Mouse (Mus musculus): ENCODE results near the gene Pdlim1. TPM values are rescaled to one million over a fixed set of nuclear protein-coding genes. Genes with fewer than 3 reads are reported as not detected.

Gene Pdlim1
- polyA plus RNA-seq, 1 experiment = 29.5 TPM

DNA sequence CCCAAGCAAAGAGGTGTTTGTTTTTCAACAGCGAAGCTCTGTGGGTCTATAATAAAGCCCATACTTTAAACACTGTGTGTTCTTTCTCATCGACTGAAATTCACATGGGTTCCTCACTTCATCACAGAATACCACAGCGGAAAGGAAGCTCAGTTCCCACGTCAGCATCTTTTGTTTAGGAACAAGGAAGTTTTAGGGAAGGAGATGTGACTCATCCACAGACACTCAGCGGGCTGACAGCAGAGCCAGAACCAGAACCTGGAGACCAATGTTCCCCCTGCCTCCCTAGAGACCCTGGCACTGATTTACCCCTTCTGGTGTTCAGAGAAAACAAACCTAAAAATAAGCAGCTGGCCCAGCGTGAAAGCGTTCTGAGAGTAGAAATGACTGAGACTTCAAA lies 33.8 kb upstream of the Pdlim1 start:
- no peak for TF ChIP-seq CTCF (IDR thresholded peaks at IDR 0.05; ENCODE audit: extremely low read depth, insufficient read depth, low read length)
- TF ChIP-seq POLR2A (IDR thresholded peaks at IDR 0.05; ENCODE audit: extremely low read depth, insufficient read depth, low read length) = no peak
- peaks cover 7% of the 10 kb centered on the region for H3K4me1 ChIP-seq (ENCODE audit: control insufficient read depth, insufficient read depth, low read length)
- no peak overlapping the region for H3K4me3 ChIP-seq (ENCODE audit: insufficient read depth, low read length)
- H3K27ac ChIP-seq (ENCODE audit: insufficient read depth, low read length) = peak overlapping the region; percentile 22; the same call in 1 of the 2 replicates

DNA sequence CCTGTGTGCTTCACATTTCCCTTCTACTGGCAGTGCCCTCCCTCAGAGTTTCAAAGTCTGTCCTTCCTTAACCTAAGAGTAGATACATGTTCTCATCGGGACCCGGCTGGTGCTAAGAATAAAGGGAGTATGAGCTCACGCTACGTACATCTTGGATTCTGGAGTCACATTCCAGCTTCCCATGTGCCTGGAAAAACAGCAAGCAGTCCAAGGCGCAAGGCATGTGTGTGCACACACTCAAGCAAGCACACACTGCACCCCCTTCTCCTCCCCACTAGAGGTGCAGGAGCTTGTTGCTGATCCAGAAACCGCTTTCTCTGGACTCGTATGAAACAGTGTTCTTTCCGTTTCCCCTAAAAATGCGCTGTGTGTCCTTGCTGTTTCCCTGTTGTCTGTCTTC lies 31.3 kb upstream of the Pdlim1 start:
- Histone ChIP-seq H3K4me1 (ENCODE audit: control insufficient read depth, insufficient read depth, low read length) (peaks cover 10% of the 10 kb centered on the region), H3K27ac (ENCODE audit: insufficient read depth, low read length) (no peak overlapping the region), H3K4me3 (ENCODE audit: insufficient read depth, low read length) (no peak overlapping the region)
- TF ChIP-seq CTCF (IDR thresholded peaks at IDR 0.05; ENCODE audit: extremely low read depth, insufficient read depth, low read length) = peak; percentile 20
- no peak for TF ChIP-seq POLR2A (IDR thresholded peaks at IDR 0.05; ENCODE audit: extremely low read depth, insufficient read depth, low read length)

DNA sequence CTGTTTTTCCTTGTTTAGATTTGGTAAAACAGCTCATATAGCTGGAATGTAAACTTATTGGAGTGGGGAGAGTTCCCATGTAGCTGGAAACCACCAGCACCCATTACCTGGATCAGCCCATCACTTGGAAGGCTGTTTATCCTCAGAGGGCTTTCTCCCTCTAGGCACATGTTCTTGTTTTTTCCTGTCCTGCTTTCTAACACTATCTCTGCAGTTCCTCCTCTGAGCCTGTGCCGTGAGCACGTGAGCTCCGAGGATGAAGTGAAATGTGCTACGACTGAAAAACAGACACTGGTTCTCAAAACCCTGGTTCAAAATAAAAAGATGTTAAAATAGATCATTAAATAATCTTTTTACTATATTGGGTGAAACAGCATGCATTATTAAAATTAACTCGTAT lies 30.8 kb upstream of the Pdlim1 start:
- Histone ChIP-seq H3K4me1 (ENCODE audit: control insufficient read depth, insufficient read depth, low read length) (peaks cover 13% of the 10 kb centered on the region), H3K27ac (ENCODE audit: insufficient read depth, low read length) (no peak overlapping the region), H3K4me3 (ENCODE audit: insufficient read depth, low read length) (no peak overlapping the region)
- TF ChIP-seq CTCF (IDR thresholded peaks at IDR 0.05; ENCODE audit: extremely low read depth, insufficient read depth, low read length) = no peak
- TF ChIP-seq POLR2A (IDR thresholded peaks at IDR 0.05; ENCODE audit: extremely low read depth, insufficient read depth, low read length) = no peak

DNA sequence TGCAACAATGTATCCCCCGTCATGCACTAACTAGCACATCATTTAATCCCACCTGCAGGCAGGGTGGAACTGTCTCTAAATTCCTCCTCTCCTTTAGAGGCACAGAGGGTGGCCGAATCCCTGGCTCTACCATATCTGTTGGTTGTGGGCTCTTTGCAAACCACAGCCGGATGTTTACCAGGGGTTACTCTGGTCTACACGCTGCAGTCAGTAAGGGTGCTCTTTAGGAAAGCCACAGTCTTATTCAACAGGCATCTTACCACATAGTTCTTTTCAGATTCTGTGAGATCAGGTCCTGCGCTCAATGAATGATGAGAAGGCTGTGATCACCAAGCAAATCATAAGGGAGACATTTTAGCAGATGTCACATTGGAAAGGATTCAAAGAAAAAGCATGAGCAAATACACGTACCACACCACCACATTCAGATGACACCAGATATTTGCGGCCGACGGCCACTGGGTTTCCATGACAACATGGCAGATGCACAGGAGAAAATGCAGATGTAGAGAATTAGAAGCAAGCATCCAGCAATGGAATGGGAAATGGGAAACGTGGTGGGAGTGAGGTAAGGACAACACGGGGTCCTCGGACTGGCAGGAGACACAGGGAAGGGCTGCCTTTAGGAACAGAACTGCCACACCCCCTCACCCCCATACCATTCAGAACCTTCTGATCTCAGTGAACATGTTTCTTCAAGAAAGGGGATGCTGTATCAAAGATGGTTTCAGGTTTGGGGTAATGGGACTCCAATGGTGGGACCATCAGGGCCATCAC lies 28.5 kb upstream of the Pdlim1 start:
- H3K4me3 ChIP-seq (ENCODE audit: insufficient read depth, low read length) = no peak overlapping the region
- H3K27ac ChIP-seq (ENCODE audit: insufficient read depth, low read length) = peak overlapping the region; percentile 36
- TF ChIP-seq CTCF (IDR thresholded peaks at IDR 0.05; ENCODE audit: extremely low read depth, insufficient read depth, low read length) = no peak
- no peak for TF ChIP-seq POLR2A (IDR thresholded peaks at IDR 0.05; ENCODE audit: extremely low read depth, insufficient read depth, low read length)
- H3K4me1 ChIP-seq (ENCODE audit: control insufficient read depth, insufficient read depth, low read length) = peaks cover 12% of the 10 kb centered on the region; the same call in 1 of the 2 replicates

DNA sequence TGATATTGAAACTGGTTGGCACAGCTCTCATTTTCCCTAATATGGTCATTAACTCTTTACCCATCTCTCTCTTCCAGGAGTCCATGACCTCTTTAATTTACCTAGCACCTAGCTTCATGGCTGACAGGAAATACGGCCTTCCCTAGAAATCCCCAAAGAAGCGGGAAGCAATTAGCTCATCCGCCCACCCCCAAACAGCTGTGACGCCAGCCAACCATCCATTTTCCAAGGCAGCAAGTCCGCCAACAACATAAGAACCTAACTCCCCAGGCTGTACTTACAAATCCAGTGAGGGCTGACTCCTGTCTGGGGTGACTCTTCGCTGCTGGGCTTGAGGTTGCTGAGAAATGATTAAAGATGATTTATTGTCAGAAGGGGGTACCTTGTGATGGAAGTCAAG lies 27.5 kb upstream of the Pdlim1 start:
- H3K4me3 ChIP-seq (ENCODE audit: insufficient read depth, low read length) = no peak overlapping the region
- TF ChIP-seq CTCF (IDR thresholded peaks at IDR 0.05; ENCODE audit: extremely low read depth, insufficient read depth, low read length) (no peak), POLR2A (IDR thresholded peaks at IDR 0.05; ENCODE audit: extremely low read depth, insufficient read depth, low read length) (no peak)
- peaks cover 12% of the 10 kb centered on the region; the same call in 1 of the 2 replicates for H3K4me1 ChIP-seq (ENCODE audit: control insufficient read depth, insufficient read depth, low read length)
- H3K27ac ChIP-seq (ENCODE audit: insufficient read depth, low read length) = peak overlapping the region; percentile 36

DNA sequence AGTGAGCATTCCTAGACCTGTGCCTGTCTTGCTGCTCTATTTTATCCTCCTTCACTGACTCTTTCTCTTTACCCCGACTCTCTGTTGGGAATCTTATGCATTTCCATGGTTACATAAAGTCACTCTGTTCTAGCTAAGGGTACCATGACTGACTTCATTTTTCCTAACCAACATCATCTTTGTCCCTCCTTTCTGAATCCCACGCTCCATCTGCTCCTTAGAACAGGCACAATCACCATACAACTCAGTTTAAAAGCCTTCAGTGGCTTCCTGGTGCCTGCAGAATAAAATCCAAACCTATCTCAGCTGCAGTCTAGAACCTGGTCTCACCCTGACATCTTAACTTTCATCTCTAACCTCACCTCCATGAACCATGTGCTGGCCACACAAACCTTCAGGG lies 26.9 kb upstream of the Pdlim1 start:
- Histone ChIP-seq H3K4me1 (ENCODE audit: control insufficient read depth, insufficient read depth, low read length) (peaks cover 12% of the 10 kb centered on the region; the same call in 1 of the 2 replicates), H3K27ac (ENCODE audit: insufficient read depth, low read length) (peak overlapping the region; percentile 88), H3K4me3 (ENCODE audit: insufficient read depth, low read length) (no peak overlapping the region)
- TF ChIP-seq CTCF (IDR thresholded peaks at IDR 0.05; ENCODE audit: extremely low read depth, insufficient read depth, low read length) (no peak), POLR2A (IDR thresholded peaks at IDR 0.05; ENCODE audit: extremely low read depth, insufficient read depth, low read length) (no peak)

DNA sequence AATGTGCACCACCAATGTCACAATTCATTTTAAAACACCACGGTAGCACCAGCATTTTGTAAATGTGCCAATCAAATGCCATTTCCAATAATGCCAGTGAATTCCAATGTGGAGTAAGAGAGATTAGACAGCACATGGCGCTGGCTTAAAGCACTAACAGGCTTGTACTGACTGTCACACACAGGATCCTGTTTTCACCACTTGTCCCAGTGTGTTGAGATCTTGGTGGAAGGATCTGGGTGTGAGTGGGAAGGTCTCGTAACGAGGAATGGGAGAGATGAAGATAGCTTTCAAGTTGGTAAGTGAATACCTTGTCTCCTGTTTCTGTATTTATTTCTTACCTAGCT lies 26.1 kb upstream of the Pdlim1 start:
- Histone ChIP-seq H3K4me3 (ENCODE audit: insufficient read depth, low read length) (no peak overlapping the region), H3K27ac (ENCODE audit: insufficient read depth, low read length) (peak overlapping the region; percentile 88), H3K4me1 (ENCODE audit: control insufficient read depth, insufficient read depth, low read length) (peaks cover 12% of the 10 kb centered on the region; the same call in 1 of the 2 replicates)
- TF ChIP-seq POLR2A (IDR thresholded peaks at IDR 0.05; ENCODE audit: extremely low read depth, insufficient read depth, low read length) (no peak), CTCF (IDR thresholded peaks at IDR 0.05; ENCODE audit: extremely low read depth, insufficient read depth, low read length) (no peak)

DNA sequence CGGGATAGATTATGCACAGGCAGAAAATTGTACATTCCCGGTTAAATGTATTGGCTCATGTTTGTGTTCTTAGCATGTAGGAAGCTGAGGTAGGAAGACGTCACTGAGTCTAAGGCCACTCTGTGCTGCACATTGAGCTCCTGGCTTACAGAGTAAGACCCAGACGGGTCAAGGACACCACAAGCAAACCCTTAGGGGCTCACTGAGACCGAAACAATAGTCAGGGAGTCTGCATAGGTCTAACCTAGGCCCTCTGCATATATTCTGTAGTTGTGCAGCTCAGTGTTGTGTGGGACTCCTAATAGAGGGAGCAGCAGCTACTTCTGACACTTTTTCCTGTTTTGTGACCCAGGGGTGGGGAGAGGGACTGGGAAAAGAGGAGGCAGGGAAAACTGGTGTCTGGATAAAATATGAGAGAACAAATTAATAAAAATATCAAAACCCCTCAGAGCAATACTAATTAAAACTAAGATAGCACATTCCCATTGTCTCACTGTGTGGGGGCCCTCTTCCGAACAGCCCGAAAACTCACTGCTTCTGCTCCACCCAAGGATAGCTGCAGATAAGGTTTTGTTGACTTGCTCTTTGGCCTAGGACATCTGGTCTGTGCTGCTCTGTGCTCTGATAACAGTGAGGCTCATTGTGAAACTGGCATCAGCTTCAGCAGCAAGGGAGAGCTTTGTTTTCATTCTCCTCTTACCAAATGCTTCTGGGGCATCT lies 25.6 kb upstream of the Pdlim1 start:
- Histone ChIP-seq H3K4me3 (ENCODE audit: insufficient read depth, low read length) (no peak overlapping the region), H3K27ac (ENCODE audit: insufficient read depth, low read length) (peak overlapping the region; percentile 88), H3K4me1 (ENCODE audit: control insufficient read depth, insufficient read depth, low read length) (peaks cover 12% of the 10 kb centered on the region; the same call in 1 of the 2 replicates)
- no peak for TF ChIP-seq POLR2A (IDR thresholded peaks at IDR 0.05; ENCODE audit: extremely low read depth, insufficient read depth, low read length)
- TF ChIP-seq CTCF (IDR thresholded peaks at IDR 0.05; ENCODE audit: extremely low read depth, insufficient read depth, low read length) = no peak

DNA sequence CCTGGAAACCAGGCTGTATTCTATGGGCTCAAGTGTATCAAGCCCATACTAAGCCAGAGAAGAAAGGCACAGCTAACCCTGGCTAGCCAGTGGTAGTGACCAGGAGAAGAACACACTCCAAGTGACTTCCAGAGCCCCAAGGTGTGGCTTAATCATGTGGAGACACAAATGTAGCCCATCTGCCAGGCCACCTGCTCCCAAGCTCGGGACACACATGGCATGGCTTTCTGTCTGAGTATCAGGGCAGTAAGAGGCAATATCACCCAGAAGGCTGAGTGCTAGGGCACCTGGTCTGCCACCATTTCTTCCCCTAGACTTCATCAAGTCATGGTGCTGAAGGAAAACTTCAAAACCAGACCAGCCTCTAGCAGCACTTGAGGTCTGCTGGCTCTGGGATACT lies 22.6 kb upstream of the Pdlim1 start:
- H3K27ac ChIP-seq (ENCODE audit: insufficient read depth, low read length) = no peak overlapping the region
- TF ChIP-seq CTCF (IDR thresholded peaks at IDR 0.05; ENCODE audit: extremely low read depth, insufficient read depth, low read length) = no peak
- no peak for TF ChIP-seq POLR2A (IDR thresholded peaks at IDR 0.05; ENCODE audit: extremely low read depth, insufficient read depth, low read length)
- no peak overlapping the region for H3K4me3 ChIP-seq (ENCODE audit: insufficient read depth, low read length)
- peaks cover 9% of the 10 kb centered on the region; the same call in 1 of the 2 replicates for H3K4me1 ChIP-seq (ENCODE audit: control insufficient read depth, insufficient read depth, low read length)
